Mouse (Mus musculus) cerebellum, adult 2 months (tissue): ENCODE data around the gene Fscn3. TPM values are rescaled to one million over a fixed set of nuclear protein-coding genes. Genes with fewer than 3 reads are reported as not detected.

Source experiments
- DNase-seq, 2 experiments: peaks; one replicate each; pipeline ENCODE4 v3.0.0; 2021
- H3K27ac ChIP-seq: fragments of 200-500 bp; 2 replicates; pipeline ENCODE4 v1.5.1; 2012; ENCODE audit warnings: low read length, control low read depth, inconsistent platforms; ENCODE audit not compliant: insufficient read depth
- H3K27me3 ChIP-seq: fragments of 200-500 bp; 2 replicates; pipeline ENCODE4 v1.6.1; 2012; ENCODE audit warnings: inconsistent platforms, mild to moderate bottlenecking, low read length, moderate library complexity; ENCODE audit not compliant: control insufficient read depth, insufficient read depth
- H3K4me1 ChIP-seq: fragments of 200-500 bp; 2 replicates; pipeline ENCODE4 v1.6.1; 2011; ENCODE audit warnings: low read length; ENCODE audit not compliant: control insufficient read depth, insufficient read depth
- H3K4me3 ChIP-seq: fragments of 200-500 bp; replicated peaks from 2 replicates; pipeline ENCODE3; 2011; ENCODE audit warnings: mild to moderate bottlenecking, low read depth, low read length, control low read depth; ENCODE audit not compliant: insufficient read depth
- CTCF ChIP-seq: fragments of 200-500 bp; IDR thresholded peaks from 2 replicates; pipeline ENCODE4 v1.5.1; 2011; ENCODE audit warnings: low read depth, mild to moderate bottlenecking, control low read depth, low read length, moderate library complexity, borderline replicate concordance; ENCODE audit not compliant: insufficient read depth
- POLR2A ChIP-seq: fragments of 200-500 bp; IDR thresholded peaks from 2 replicates; pipeline ENCODE4 v1.6.1; 2011; ENCODE audit warnings: low read length, control low read depth, borderline replicate concordance; ENCODE audit not compliant: insufficient read depth
- WGBS: fragments of 180-500 bp; shearing (Covaris S2); methylation state at CpG from one replicate; pipeline ENCODE4 v1.1.7; 2018; 5-methylcytosine and 5-hydroxymethylcytosine counted together
- polyA plus RNA-seq: library from polyadenylated mRNA; depleted of rRNA; stranded (reverse); fragments of >200 nt; gene quantifications from 2 replicates; pipeline ENCODE4 v1.2.3, GENCODE M21; 2012

The Fscn3 gene
- polyA plus RNA-seq, 1 experiment, result 0.08 TPM

- DNase-seq, result peak; percentile 80 to 84
- TF ChIP-seq CTCF, result peak; percentile 75
- no peak for TF ChIP-seq POLR2A
- Histone ChIP-seq H3K4me3 (no peak overlapping the region), H3K4me1 (no peaks in the 10 kb centered on the region), H3K27me3 (no peaks in the 10 kb centered on the region), H3K27ac (no peak overlapping the region)
- 7% methylated on average over 5 of the region's 5 CpGs for WGBS
Observed at GRCm38 (mm10) chr6:28460534-28460933, 32.9 kb downstream of the Fscn3 start.

- no peaks in the 10 kb centered on the region for H3K4me1 ChIP-seq
- DNase-seq, result no peak
- TF ChIP-seq POLR2A (no peak), CTCF (no peak)
- no peak overlapping the region for H3K27ac ChIP-seq
- WGBS, result 69% methylated on average over 6 of the region's 6 CpGs
- H3K4me3 ChIP-seq, result no peak overlapping the region
- no peaks in the 10 kb centered on the region for H3K27me3 ChIP-seq
Observed at GRCm38 (mm10) chr6:28464630-28465029, 37.0 kb downstream of the Fscn3 start.

- no peaks in the 10 kb centered on the region for H3K27me3 ChIP-seq
- H3K4me3 ChIP-seq, result no peak overlapping the region
- WGBS, result 65% methylated on average over 4 of the region's 4 CpGs
- no peak overlapping the region for H3K27ac ChIP-seq
- TF ChIP-seq CTCF (no peak), POLR2A (no peak)
- H3K4me1 ChIP-seq, result no peaks in the 10 kb centered on the region
- DNase-seq, result no peak
Observed at GRCm38 (mm10) chr6:28470017-28470602, 42.5 kb downstream of the Fscn3 start.

- no peak overlapping the region for H3K27ac ChIP-seq
- no peaks in the 10 kb centered on the region for H3K27me3 ChIP-seq
- DNase-seq, result no peak
- no peak overlapping the region for H3K4me3 ChIP-seq
- TF ChIP-seq POLR2A, result no peak
- no peak for TF ChIP-seq CTCF
- no peaks in the 10 kb centered on the region for H3K4me1 ChIP-seq
- 83% methylated on average over 5 of the region's 5 CpGs for WGBS
Observed at GRCm38 (mm10) chr6:28470621-28471020, 43.0 kb downstream of the Fscn3 start.

- H3K27ac ChIP-seq, result no peak overlapping the region
- 84% methylated on average over 9 of the region's 9 CpGs for WGBS
- no peak overlapping the region for H3K4me3 ChIP-seq
- TF ChIP-seq CTCF (no peak), POLR2A (no peak)
- H3K4me1 ChIP-seq, result no peaks in the 10 kb centered on the region
- DNase-seq, result no peak
- H3K27me3 ChIP-seq, result no peaks in the 10 kb centered on the region
Observed at GRCm38 (mm10) chr6:28471284-28472035, 43.9 kb downstream of the Fscn3 start.

GRCm38 (mm10) chr6:28474211-28474610 lies 46.6 kb downstream of the Fscn3 start:
- Histone ChIP-seq H3K4me3 (no peak overlapping the region), H3K27me3 (no peaks in the 10 kb centered on the region), H3K4me1 (no peaks in the 10 kb centered on the region), H3K27ac (no peak overlapping the region)
- no peak for TF ChIP-seq CTCF
- TF ChIP-seq POLR2A, result no peak
- 94% methylated on average over 4 of the region's 4 CpGs for WGBS
- DNase-seq, result no peak

- H3K4me1 ChIP-seq, result no peaks in the 10 kb centered on the region
- no peak within 1 kb of the TSS for H3K27ac ChIP-seq
- WGBS, result 87% methylated on average over 5 of the region's 5 CpGs
- H3K4me3 ChIP-seq, result no peak within 1 kb of the TSS
- TF ChIP-seq POLR2A (no peak), CTCF (no peak)
- H3K27me3 ChIP-seq, result no peaks in the 10 kb centered on the region
- no peak for DNase-seq
Observed at GRCm38 (mm10) chr6:28474839-28475238, 47.2 kb downstream of the Fscn3 start, which contains the start of gene Snd1. TSS of gene Snd1 (plus strand) at chr6:28475139.

GRCm38 (mm10) chr6:28479865-28480751 lies 52.5 kb downstream of the Fscn3 start:
- DNase-seq, result peak; percentile 98 to 100
- H3K27ac ChIP-seq, result no peak overlapping the region
- no peaks in the 10 kb centered on the region for H3K27me3 ChIP-seq
- peak overlapping the region; percentile 69 for H3K4me3 ChIP-seq
- 0 out of 2 replicates have a peak, but pooled peaks cover 2% of the 10 kb centered on the region for H3K4me1 ChIP-seq
- WGBS, result under 1% methylated on average over 68 of the region's 68 CpGs
- TF ChIP-seq CTCF (no peak), POLR2A (peak; percentile 87)
